ENCODE assay signal across 35 mouse cellular contexts in genomic region chr2:31612627-31613026, GRCm38 (mm10). TPM values are rescaled to one million over a fixed set of nuclear protein-coding genes. Genes with fewer than 3 reads are reported as not detected.
"Had no signal": no experiment of that assay in that cellular context is flagged by ENCODE, and none has a peak within 500 bp of the region (broad histone marks: within the 10 kb centered on the region; RNA-seq: fewer than 3 reads in every experiment).

No protein-coding gene starts in this region.

- H3K27me3 ChIP-seq: heart, embryonic 13.5 days; heart, embryonic 15.5 days; kidney, embryonic 15.5 days; limb, embryonic 13.5 days; limb, embryonic 15.5 days; liver, embryonic 12.5 days had no signal

- H3K4me3 ChIP-seq: gastrocnemius, adult 2 months; heart, embryonic 13.5 days; heart, embryonic 15.5 days; hindbrain, embryonic 13.5 days; hindbrain, embryonic 15.5 days; kidney, embryonic 15.5 days; limb, embryonic 13.5 days; limb, embryonic 15.5 days; liver, embryonic 12.5 days had no signal

- H3K9ac ChIP-seq: heart, embryonic 13.5 days; heart, embryonic 15.5 days; hindbrain, embryonic 13.5 days; hindbrain, embryonic 15.5 days; kidney, embryonic 15.5 days; limb, embryonic 13.5 days; limb, embryonic 15.5 days; liver, embryonic 12.5 days; liver, embryonic 14.5 days had no signal

- ATAC-seq: hindbrain, postnatal 0 days; intestine, embryonic 16.5 days; liver, embryonic 12.5 days had no signal

- H3K4me2 ChIP-seq: heart, embryonic 11.5 days; heart, embryonic 13.5 days; heart, embryonic 15.5 days; hindbrain, embryonic 13.5 days; hindbrain, embryonic 15.5 days; kidney, embryonic 15.5 days; limb, embryonic 13.5 days; limb, embryonic 15.5 days; liver, embryonic 12.5 days had no signal

- DNase-seq: gastrocnemius, adult 2 months; gastrocnemius, postnatal 10 days; gastrocnemius, postnatal 25 days; heart, adult 18-20 months; heart, postnatal 14 days; heart, postnatal 36 days; kidney, adult 11 months; kidney, adult 2 months; kidney, adult 9 months; kidney, postnatal 14 days; kidney, postnatal 36 days; layer of hippocampus, adult 9-11 months; layer of hippocampus, postnatal 36 days; left cerebral cortex, postnatal 4 days had no signal

- H3K4me1 ChIP-seq: heart, embryonic 15.5 days; kidney, embryonic 15.5 days; limb, embryonic 13.5 days; limb, embryonic 15.5 days had no signal

- H3K9me3 ChIP-seq: heart, embryonic 13.5 days; heart, embryonic 15.5 days; hindbrain, embryonic 13.5 days; hindbrain, embryonic 15.5 days; kidney, embryonic 15.5 days; limb, embryonic 13.5 days; limb, embryonic 15.5 days; liver, embryonic 12.5 days had no signal

- H3K27ac ChIP-seq: gastrocnemius, adult 2 months; heart, embryonic 13.5 days; heart, embryonic 15.5 days; hindbrain, embryonic 13.5 days; hindbrain, embryonic 15.5 days; hindbrain, postnatal 0 days; kidney, embryonic 15.5 days; kidney, postnatal 0 days; limb, embryonic 13.5 days; limb, embryonic 15.5 days; liver, embryonic 12.5 days; liver, embryonic 14.5 days had no signal

RNA-seq across cellular contexts. Expression of gene Prdm12, which starts 27.2 kb away (rescaled TPM):
- total RNA-seq: gastrocnemius, adult 2 months; gastrocnemius, postnatal 10 days; gastrocnemius, postnatal 25 days; gastrocnemius, postnatal 4 days; granulocyte monocyte progenitor cell, adult 5-6 weeks; heart, adult 18-20 months; heart, adult 8-10 months; heart, postnatal 14 days; heart, postnatal 36 days; hematopoietic stem cell, adult 5-6 weeks; hindbrain, postnatal 0 days; liver, adult 2 months had no signal
- polyA plus RNA-seq: heart, embryonic 13.5 days; heart, embryonic 15.5 days; heart, postnatal 0 days; intestine, embryonic 14.5 days; intestine, embryonic 16.5 days; kidney, adult 2 months; kidney, embryonic 15.5 days; kidney, postnatal 0 days; large intestine, adult 2 months; limb, embryonic 13.5 days; limb, embryonic 15.5 days; liver, adult 2 months; liver, embryonic 12.5 days; liver, embryonic 14.5 days had no signal
